Mouse (Mus musculus): ENCODE results near the gene Akap13. TPM values are rescaled to one million over a fixed set of nuclear protein-coding genes. Genes with fewer than 3 reads are reported as not detected.
"Not testable (repeated sequence)": the region's sequence is repeated elsewhere in the genome, so short reads cannot be mapped to it uniquely, and the experiment has no call there.

Akap13 gene
- polyA plus RNA-seq, 1 experiment from 2014 or later = 43.4 TPM

GRCm38 (mm10) chr7:75778053-75778452 is 322.7 kb downstream of the Akap13 start:
- no peak overlapping the region for H3K27ac ChIP-seq
- H3K9me3 ChIP-seq (replicated peaks) = no peaks in the 10 kb centered on the region
- no peak for ATAC-seq (replicated peaks; ENCODE audit: insufficient number of reproducible peaks, insufficient read depth, low FRiP score, low read depth)
- no peaks in the 10 kb centered on the region for H3K27me3 ChIP-seq
- H3K4me1 ChIP-seq (replicated peaks) = peaks cover 13% of the 10 kb centered on the region
- H3K4me2 ChIP-seq = no peak overlapping the region
- peaks cover 39% of the 10 kb centered on the region for H3K36me3 ChIP-seq
- no peak overlapping the region for H3K9ac ChIP-seq
- 79% methylated on average over 2 of the region's 2 CpGs for WGBS
- H3K4me3 ChIP-seq = no peak overlapping the region

GRCm38 (mm10) chr7:75780812-75781211 is 325.5 kb downstream of the Akap13 start:
- WGBS = 18% methylated on average over 3 of the region's 5 CpGs

GRCm38 (mm10) chr7:75781298-75781947 is 326.1 kb downstream of the Akap13 start:
- Histone ChIP-seq H3K4me2 (peak overlapping the region; percentile 67), H3K9me3 (replicated peaks) (no peaks in the 10 kb centered on the region), H3K36me3 (peaks cover 29% of the 10 kb centered on the region), H3K9ac (peak overlapping the region; percentile 73), H3K4me3 (peak overlapping the region; percentile 72), H3K4me1 (replicated peaks) (peaks cover 13% of the 10 kb centered on the region), H3K27ac (peak overlapping the region; percentile 70), H3K27me3 (no peaks in the 10 kb centered on the region)
- ATAC-seq (replicated peaks; ENCODE audit: insufficient number of reproducible peaks, insufficient read depth, low FRiP score, low read depth) = 0 out of 2 replicates have a peak, but pooled peaks have one; percentile 8
- WGBS = 4% methylated on average over 13 of the region's 13 CpGs

More at GRCm38 (mm10) chr7:75780812-75781211, 325.5 kb downstream of the Akap13 start:
- Histone ChIP-seq H3K4me3 (peak overlapping the region; percentile 72), H3K27ac (peak overlapping the region; percentile 70), H3K27me3 (no peaks in the 10 kb centered on the region), H3K4me2 (peak overlapping the region; percentile 67), H3K9me3 (replicated peaks) (no peaks in the 10 kb centered on the region), H3K36me3 (peaks cover 32% of the 10 kb centered on the region), H3K4me1 (replicated peaks) (peaks cover 13% of the 10 kb centered on the region), H3K9ac (peak overlapping the region; percentile 73; the same call in 1 of the 2 replicates)
- ATAC-seq (replicated peaks; ENCODE audit: insufficient number of reproducible peaks, insufficient read depth, low FRiP score, low read depth) = peak; percentile 25; the same call in 1 of the 2 replicates

DNA sequence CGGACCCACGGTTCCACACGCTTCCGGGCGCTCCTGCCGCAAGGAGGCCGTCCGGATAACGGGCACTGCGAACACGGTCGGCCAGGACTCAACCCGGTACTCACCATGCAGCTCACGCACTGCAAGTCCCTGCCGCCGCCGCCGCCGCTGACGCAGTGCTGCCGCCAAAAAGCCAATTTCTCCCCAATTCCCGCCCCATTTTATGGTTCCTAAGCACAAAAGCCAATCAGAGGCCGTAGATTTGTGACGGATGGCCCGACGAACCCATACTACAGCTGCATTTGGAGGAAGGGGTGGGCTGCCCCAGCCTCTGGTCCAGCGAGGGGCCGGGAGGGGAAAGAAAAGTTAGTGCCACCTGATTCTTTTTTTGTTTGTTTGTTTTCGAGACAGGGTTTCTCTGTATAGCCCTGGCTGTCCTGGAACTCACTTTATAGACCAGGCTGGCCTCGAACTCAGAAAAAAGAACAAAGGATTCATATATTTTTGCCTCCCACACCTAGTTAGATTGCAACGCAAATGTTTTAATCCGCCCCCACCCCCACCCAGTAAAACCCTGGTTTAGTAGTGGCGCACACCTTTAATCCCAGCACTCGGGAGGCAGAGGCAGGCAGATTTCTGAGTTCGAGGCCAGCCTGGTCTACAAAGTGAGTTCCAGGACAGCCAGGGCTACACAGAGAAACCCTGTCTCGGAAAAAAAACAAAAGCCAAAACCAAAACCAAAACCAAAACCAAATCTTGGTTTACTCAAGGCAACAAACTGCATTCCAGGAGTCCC is 326.8 kb downstream of the Akap13 start:
- peak overlapping the region; percentile 67 for H3K4me2 ChIP-seq
- peaks cover 16% of the 10 kb centered on the region for H3K4me1 ChIP-seq (replicated peaks)
- H3K9me3 ChIP-seq (replicated peaks) = no peaks in the 10 kb centered on the region
- H3K9ac ChIP-seq = peak overlapping the region; percentile 73
- peaks cover 21% of the 10 kb centered on the region for H3K36me3 ChIP-seq
- H3K27ac ChIP-seq = peak overlapping the region; percentile 70
- WGBS = 10% methylated on average over 36 of the region's 36 CpGs
- H3K4me3 ChIP-seq = peak overlapping the region; percentile 72
- peak; percentile 92 for ATAC-seq (replicated peaks; ENCODE audit: insufficient number of reproducible peaks, insufficient read depth, low FRiP score, low read depth)
- H3K27me3 ChIP-seq = no peaks in the 10 kb centered on the region

DNA sequence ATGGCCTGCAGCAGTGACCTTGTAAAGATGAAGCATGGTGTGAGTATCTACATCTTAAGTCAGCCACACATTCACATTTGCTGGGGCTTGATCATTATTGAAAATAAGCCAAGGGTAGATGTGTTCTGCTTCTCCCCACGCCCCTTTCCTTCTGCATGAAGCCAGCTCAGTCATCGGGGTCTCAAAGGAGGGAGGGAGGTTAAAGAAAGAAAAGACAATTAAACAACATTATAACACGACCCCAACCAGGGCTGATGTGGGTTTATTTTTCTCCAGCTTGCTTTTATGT is 327.3 kb downstream of the Akap13 start:
- Histone ChIP-seq H3K36me3 (peaks cover 17% of the 10 kb centered on the region; the same call in 1 of the 2 replicates), H3K9ac (no peak overlapping the region), H3K9me3 (replicated peaks) (no peaks in the 10 kb centered on the region), H3K27ac (no peak overlapping the region), H3K27me3 (no peaks in the 10 kb centered on the region), H3K4me1 (replicated peaks) (peaks cover 22% of the 10 kb centered on the region), H3K4me2 (peak overlapping the region; percentile 67), H3K4me3 (no peak overlapping the region)
- no peak for ATAC-seq (replicated peaks; ENCODE audit: insufficient number of reproducible peaks, insufficient read depth, low FRiP score, low read depth)
- 73% methylated on average over 3 of the region's 3 CpGs for WGBS

- H3K9ac ChIP-seq = no peak overlapping the region
- no peak overlapping the region for H3K27ac ChIP-seq
- no peaks in the 10 kb centered on the region for H3K27me3 ChIP-seq
- H3K9me3 ChIP-seq (replicated peaks) = no peaks in the 10 kb centered on the region
- H3K4me2 ChIP-seq = no peak overlapping the region
- no peak for ATAC-seq (replicated peaks; ENCODE audit: insufficient number of reproducible peaks, insufficient read depth, low FRiP score, low read depth)
- no peaks in the 10 kb centered on the region for H3K36me3 ChIP-seq
- 89% methylated on average over 14 of the region's 14 CpGs for WGBS
- peaks cover 27% of the 10 kb centered on the region for H3K4me1 ChIP-seq (replicated peaks)
- no peak overlapping the region for H3K4me3 ChIP-seq
These were observed 330.3 kb downstream of the Akap13 start for GRCm38 (mm10) chr7:75785388-75786328.

DNA sequence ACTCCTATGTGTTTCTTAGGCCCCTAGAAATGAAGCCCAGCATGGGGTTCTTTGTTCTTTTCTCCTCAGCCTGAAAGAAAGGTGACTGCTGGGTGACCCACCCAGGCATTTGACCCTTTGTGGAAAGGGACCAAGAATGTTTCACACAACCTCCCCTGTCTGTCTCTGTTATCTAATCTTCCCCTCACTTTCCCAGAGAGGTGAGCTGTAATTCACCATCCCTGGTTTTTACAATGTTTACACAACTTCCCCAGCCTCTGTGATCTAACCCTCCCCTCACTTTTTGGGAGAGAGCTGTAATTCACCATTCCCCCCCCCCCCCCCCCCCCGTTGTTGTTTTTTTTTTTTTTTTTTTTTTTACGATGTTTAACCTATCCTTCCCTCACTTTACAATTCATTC is 331.5 kb downstream of the Akap13 start:
- WGBS = 33% methylated on average over 1 of the region's 2 CpGs
- no peaks in the 10 kb centered on the region for H3K27me3 ChIP-seq
- no peak overlapping the region for H3K4me3 ChIP-seq
- no peak for ATAC-seq (replicated peaks; ENCODE audit: insufficient number of reproducible peaks, insufficient read depth, low FRiP score, low read depth)
- H3K4me1 ChIP-seq (replicated peaks) = peaks cover 25% of the 10 kb centered on the region
- no peak overlapping the region for H3K9ac ChIP-seq
- no peak overlapping the region for H3K4me2 ChIP-seq
- no peaks in the 10 kb centered on the region for H3K36me3 ChIP-seq
- H3K27ac ChIP-seq = no peak overlapping the region
- no peaks in the 10 kb centered on the region for H3K9me3 ChIP-seq (replicated peaks)

- Histone ChIP-seq H3K4me2 (no peak overlapping the region), H3K27me3 (no peaks in the 10 kb centered on the region), H3K27ac (no peak overlapping the region), H3K36me3 (no peaks in the 10 kb centered on the region), H3K4me1 (replicated peaks) (peaks cover 25% of the 10 kb centered on the region), H3K9ac (no peak overlapping the region), H3K9me3 (replicated peaks) (no peaks in the 10 kb centered on the region), H3K4me3 (no peak overlapping the region)
- 45% methylated on average over 3 of the region's 3 CpGs for WGBS
- ATAC-seq (replicated peaks; ENCODE audit: insufficient number of reproducible peaks, insufficient read depth, low FRiP score, low read depth) = no peak
These were observed 332.0 kb downstream of the Akap13 start for GRCm38 (mm10) chr7:75787371-75787770.

- not testable (repeated sequence) for H3K27me3 ChIP-seq; ATAC-seq (replicated peaks; ENCODE audit: insufficient number of reproducible peaks, insufficient read depth, low FRiP score, low read depth); H3K4me2 ChIP-seq; H3K9ac ChIP-seq; H3K4me3 ChIP-seq; H3K9me3 ChIP-seq (replicated peaks); H3K27ac ChIP-seq; H3K36me3 ChIP-seq
- peaks cover 25% of the 10 kb centered on the region for H3K4me1 ChIP-seq (replicated peaks)
- 59% methylated on average over 4 of the region's 7 CpGs for WGBS
These were observed 332.9 kb downstream of the Akap13 start for GRCm38 (mm10) chr7:75788069-75788800.

GRCm38 (mm10) chr7:75788801-75789135 is 333.4 kb downstream of the Akap13 start:
- ATAC-seq (replicated peaks; ENCODE audit: insufficient number of reproducible peaks, insufficient read depth, low FRiP score, low read depth) = not testable (repeated sequence)

More at GRCm38 (mm10) chr7:75788801-75789135, 333.4 kb downstream of the Akap13 start:
- H3K4me1 ChIP-seq (replicated peaks) = peaks cover 25% of the 10 kb centered on the region
- H3K36me3 ChIP-seq; H3K27me3 ChIP-seq; H3K9ac ChIP-seq; H3K4me3 ChIP-seq; H3K27ac ChIP-seq; H3K9me3 ChIP-seq (replicated peaks); H3K4me2 ChIP-seq: not testable (repeated sequence)
- WGBS = 66% methylated on average over 3 of the region's 3 CpGs
